Mouse (Mus musculus): ENCODE data around the gene Iqgap3. TPM values are rescaled to one million over a fixed set of nuclear protein-coding genes. Genes with fewer than 3 reads are reported as not detected.

The Iqgap3 gene
- total RNA-seq (2023), result 1.2 TPM

DNA sequence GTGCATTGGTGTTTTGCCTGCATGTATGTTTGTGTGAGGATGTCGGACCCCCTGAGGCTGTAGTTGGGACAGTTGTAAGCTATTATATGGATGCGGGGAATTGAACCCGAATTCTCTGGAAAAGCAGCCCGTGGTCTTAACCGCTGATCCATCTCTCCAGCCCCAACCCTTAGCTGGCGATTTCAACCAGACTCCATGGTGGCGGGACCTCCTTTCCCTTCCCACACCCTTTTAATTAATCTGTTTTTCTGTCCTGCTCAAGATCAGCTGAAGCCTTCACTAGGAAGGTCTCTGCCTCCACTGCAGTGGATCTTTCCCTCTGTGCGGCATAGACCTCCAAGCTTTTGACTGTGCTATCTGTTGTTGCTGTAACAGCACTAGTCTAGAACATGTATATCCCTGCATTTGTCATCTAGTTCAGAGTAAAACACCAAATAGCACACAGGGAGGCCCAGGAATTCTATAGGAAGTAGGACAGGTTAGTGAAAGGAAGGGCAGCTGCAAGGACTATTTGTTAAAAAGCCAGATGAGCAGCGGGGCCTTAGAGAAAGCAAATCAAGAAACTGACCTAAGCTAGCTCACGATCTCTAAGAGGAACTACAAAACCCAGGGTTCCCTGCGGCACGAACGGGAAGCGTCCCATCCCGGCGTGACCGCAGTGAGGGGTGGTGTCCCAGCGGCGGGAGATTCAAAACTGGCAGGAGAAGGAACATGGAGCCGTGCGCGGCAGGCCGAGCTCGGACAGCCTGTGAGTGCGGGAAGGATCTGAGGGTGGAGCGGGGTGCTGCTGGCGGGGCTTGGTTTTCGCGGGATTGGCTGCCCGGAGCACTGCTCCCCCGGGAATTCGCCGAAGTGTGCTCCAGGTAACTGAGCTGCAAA is at the start of gene Iqgap3:
TSS of gene Iqgap3 (plus strand) at position 627 of the 879 bp plus-strand sequence.

DNA sequence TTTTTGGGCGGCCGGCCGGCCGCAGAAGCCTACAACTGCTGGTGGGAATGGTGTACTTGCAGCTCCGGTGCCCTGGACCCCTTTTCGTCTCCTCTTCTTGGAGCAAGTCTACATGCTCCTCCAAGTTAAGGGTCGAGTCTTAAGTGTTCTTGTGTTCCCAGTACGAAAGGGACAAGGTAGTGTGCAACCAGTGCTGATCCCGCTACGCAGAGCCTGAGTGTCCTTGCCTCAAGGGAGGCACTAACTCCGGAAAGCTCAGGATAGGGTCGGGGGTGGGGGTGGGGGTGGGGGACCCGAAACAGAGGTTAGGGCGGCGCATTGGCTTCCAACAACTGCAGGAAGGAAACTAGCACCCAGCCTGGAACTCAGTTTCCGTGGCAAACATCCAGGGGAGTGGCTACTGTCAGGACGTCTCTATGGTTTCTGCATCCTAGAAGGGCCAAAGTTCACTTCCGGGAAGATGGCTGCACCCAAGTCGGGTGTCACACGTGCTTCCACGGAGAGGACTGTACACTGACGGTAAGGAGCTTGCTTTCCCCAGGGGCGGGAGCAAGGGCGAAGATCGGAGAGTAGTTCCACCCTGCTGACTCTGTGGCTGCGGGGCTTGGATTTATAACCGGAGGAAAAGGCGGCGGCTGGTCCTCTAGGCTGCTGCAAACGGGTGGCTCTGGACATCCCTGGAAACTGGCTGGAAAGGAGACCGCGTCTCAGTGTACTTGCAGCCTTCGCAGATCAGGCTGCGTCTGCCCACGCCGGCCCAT is 38.9 kb upstream of the Iqgap3 start, which contains the start of gene Gpatch4:
TSS of gene Gpatch4 (plus strand) at position 448 of the 761 bp plus-strand sequence.

DNA sequence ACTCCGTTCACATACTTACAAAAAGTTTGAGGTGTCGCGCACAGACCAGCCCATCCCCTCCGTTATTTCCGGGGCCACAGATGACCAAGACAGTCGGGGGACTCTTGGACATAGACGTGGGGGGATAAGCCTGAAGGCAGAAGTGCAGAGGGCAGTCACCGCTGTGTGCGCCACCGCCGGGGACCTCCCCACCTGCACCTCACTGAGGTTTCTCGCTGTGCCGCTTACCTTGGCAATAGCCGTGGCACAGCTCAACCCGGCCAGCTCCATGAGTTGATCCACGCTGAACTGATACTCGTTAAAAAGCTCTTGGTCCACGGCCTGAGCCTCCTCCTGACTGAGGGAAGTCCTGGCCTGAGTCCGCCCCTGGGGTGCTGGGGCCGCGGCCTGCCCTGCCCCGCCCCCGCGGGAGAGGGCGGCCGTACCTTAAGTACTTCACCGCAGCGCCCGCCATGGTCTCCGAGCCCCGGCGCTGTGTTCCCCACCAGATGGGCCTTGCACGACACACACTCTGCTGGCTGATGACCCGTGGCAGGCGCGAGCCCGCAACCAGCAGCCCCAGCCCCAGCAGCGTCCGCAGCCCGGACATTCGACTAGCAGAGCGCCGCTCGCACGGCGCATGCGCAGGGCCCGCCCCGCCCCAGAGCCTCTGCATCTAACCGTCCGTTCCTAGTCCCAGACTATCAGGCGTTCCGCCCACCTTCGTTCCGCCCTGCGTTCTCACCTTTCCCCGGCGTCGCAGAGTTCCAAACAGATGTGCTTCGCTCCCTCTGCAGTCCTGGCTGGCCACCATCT is 23.7 kb upstream of the Iqgap3 start, which contains the start of gene Naxe:
TSS of gene Naxe (minus strand) at position 594 of the 795 bp plus-strand sequence.

DNA sequence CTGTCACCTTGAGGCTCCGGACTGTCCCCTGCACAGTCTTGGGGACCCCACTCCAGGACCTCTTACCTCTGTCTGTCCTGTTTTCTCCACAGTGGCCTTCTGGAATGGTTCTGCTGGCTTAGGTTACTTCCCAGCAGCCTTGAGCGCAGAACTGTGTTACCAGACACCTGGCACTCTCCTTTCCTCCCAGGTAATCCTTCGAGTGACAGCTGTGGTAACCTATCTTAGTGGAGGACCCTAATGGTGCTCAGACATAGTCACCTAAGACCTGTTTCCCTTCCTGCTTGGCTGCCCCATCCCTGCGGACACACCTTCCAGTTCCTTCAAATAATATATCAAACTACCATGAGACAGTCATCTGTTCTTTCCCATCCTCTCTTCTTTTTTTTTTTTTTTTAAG is 3.6 kb upstream of the Iqgap3 start, which contains the start of gene Ttc24:
TSS of gene Ttc24 (minus strand) at position 101 of the 400 bp plus-strand sequence.

DNA sequence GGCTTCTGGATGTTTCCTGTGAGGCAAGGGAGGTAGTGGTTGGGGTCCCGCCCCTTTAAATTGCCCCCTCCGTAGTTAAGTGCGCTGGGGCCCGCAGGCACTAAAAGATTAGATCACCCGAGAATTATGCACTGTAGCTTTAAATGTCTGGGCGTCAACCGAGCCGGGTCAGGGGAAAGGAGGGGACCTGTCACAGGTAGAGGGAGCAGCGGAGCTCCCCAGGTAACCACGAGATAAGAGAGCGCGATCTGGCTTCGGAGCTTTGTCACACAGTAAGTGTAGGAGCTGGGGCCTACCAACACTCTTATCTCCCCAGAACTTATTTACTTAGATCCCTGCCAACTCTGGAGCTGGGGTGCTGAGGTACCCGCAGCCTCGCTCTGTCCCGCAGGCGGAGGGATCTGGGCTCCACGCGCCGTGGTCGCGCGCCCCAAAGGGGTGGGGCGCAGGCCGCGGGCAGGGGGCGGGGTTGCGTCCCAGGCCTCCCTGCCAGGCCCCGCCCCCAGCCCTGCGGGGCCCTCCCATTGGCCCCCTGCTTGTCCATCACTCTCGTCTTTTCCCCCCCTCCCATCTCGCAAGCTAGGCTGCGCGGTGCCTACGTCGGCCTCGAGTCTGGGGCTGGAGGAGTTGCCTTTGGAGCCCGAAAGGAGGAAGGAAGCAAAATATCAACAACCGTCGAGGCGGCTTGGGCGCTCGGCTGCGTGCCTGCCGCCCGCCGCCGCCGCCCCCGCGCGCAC is 60.2 kb downstream of the Iqgap3 start, which contains the start of gene Mef2d:
TSS of gene Mef2d (plus strand) at position 586 of the 737 bp plus-strand sequence.

Other genes starting within 250 kb of the Iqgap3 start
- gene Sh2d2a, start 235.2 kb upstream of the Iqgap3 start, total RNA-seq (2023), result 294 TPM
- 70.6 TPM for gene Prcc, start 196.4 kb upstream of the Iqgap3 start, total RNA-seq (2023)
- gene Hdgf, start 175.7 kb upstream of the Iqgap3 start, total RNA-seq (2023), result 85.8 TPM
- 169 TPM for gene Mrpl24, start 162.5 kb upstream of the Iqgap3 start, total RNA-seq (2023)
- gene Isg20l2, start 151.7 kb upstream of the Iqgap3 start, total RNA-seq (2023), result 63.4 TPM
- gene Rrnad1, start 151.3 kb upstream of the Iqgap3 start, total RNA-seq (2023), result 32.8 TPM
- 2.3 TPM for gene Crabp2, start 133.3 kb upstream of the Iqgap3 start, total RNA-seq (2023)
- gene Nes, start 110.9 kb upstream of the Iqgap3 start, total RNA-seq (2023), result not detected
- not detected for gene Bcan, start 81.7 kb upstream of the Iqgap3 start, total RNA-seq (2023)
- not detected for gene Hapln2, start 54.4 kb upstream of the Iqgap3 start, total RNA-seq (2023)
- gene Gpatch4, start 38.9 kb upstream of the Iqgap3 start, total RNA-seq (2023), result 27.4 TPM
- gene Naxe, start 23.5 kb upstream of the Iqgap3 start, total RNA-seq (2023), result 23.9 TPM
- not detected for gene Ttc24, start 3.7 kb upstream of the Iqgap3 start, total RNA-seq (2023)
- 345 TPM for gene Mef2d, start 60.4 kb downstream of the Iqgap3 start, total RNA-seq (2023)
- not detected for gene Rhbg, start 172.7 kb downstream of the Iqgap3 start, total RNA-seq (2023)
- gene Gm38392, start 205.2 kb downstream of the Iqgap3 start, total RNA-seq (2023), result not detected
- 4.2 TPM for gene Tsacc, start 215.0 kb downstream of the Iqgap3 start, total RNA-seq (2023)
- 188 TPM for gene Cct3, start 215.1 kb downstream of the Iqgap3 start, total RNA-seq (2023)
- 116 TPM for gene Glmp, start 243.1 kb downstream of the Iqgap3 start, total RNA-seq (2023)